Mouse (Mus musculus) T-cell, adult 2 months (primary cell): ENCODE results near the gene Kcnd1.
"Not testable (repeated sequence)": the region's sequence is repeated elsewhere in the genome, so short reads cannot be mapped to it uniquely, and the experiment has no call there.

Experiments used
- DNase-seq: peaks from one replicate; pipeline ENCODE4 v3.0.0; 2022; ENCODE audit warnings: low spot score

The Kcnd1 gene

GRCm38 (mm10) chrX:7821865-7822779 is at the start of gene Kcnd1:
Gene Kcnd1, plus strand, starts transcription at chrX:7822289.
- no peak for DNase-seq

DNA sequence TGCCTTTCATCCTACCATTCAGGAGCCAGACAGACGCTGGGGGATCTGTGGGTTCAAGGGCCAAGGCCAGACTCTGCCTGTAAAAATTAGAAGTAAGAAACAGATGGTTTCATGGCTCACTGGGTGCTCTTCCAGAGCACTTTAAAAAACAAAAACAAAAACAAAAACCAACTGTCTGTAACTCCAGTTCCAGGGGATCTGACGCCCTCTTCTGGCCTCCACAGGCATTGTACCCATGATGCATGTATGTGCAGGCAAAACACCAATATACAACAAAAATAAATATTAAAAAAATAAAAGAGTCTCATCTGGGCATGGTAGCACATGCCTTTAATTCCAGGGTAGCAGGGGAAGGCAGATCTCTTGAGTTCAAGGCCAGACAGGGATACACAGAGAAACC is 49.3 kb upstream of the Kcnd1 start:
- DNase-seq: peak; percentile 18

DNA sequence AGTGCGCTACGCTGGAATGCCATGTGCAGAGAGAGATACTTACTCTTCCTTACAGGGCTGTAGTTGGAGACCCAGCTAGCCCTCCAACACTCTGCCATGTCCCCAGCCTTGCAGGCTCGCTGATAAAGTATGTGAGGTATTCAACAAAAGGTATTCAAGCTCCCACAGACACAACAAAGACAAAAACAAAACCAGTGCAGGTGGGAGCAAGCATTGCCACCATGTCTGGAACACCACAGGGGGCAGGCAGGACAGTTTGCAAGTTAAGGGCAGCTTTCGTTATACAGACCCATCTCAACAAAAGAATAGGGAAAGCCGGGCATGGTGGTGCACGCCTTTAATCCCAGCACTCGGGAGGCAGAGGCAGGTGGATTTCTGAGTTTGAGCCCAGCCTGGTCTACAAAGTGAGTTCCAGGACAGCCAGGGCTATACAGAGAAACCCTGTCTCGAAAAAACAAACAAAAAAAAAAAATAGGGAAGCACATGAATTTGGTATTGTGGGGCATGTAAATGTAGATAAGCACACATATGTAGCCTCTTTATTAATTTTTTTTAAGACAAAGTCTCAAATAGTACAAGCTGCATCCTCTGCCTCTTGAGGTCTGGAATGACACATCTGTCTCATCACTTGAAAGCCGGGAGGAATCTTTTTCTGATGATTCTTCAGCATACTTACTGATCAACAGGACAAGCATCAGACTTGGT is 46.4 kb upstream of the Kcnd1 start:
- DNase-seq: no peak

DNA sequence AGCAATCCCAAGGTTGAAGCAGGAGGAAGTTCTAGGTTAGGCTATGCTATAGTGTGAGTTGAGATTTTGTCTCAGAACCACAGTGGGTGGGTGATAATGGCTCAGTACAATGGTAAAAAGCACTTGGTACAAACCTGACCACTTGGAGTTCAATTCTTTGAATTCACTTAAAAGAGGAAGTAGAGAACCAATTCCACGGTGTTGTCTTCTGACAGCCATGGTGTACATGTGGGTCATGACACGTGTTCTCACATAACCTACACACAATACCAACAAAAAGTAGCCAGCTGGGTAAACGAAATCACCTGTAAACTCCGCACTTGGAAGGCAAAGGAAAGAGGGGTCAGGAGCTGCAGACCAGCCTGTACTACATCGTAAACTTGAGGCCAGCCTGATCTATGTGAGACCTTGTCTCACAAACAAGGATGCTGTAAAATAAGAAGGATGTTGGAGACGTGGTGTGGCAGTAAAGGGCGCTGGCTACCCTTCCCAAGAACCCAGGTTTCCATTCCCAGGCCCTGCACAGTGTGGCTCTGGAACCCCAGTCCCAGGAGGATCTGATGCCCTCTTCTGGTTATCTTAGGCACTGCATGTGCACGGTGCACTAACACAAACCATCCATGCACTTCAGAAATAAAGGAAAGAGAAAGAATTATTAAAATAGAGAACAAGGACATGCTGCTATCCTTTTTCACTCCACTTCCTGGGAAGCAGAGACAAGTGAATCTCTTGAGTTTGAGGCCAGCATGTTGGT is 45.6 kb upstream of the Kcnd1 start:
- peak; percentile 24 for DNase-seq

GRCm38 (mm10) chrX:7778450-7779244 is 43.4 kb upstream of the Kcnd1 start:
- no peak for DNase-seq

GRCm38 (mm10) chrX:7779294-7779693 is 42.8 kb upstream of the Kcnd1 start:
- DNase-seq: no peak

- no peak for DNase-seq
These were observed 39.4 kb upstream of the Kcnd1 start for GRCm38 (mm10) chrX:7782603-7783092.

DNA sequence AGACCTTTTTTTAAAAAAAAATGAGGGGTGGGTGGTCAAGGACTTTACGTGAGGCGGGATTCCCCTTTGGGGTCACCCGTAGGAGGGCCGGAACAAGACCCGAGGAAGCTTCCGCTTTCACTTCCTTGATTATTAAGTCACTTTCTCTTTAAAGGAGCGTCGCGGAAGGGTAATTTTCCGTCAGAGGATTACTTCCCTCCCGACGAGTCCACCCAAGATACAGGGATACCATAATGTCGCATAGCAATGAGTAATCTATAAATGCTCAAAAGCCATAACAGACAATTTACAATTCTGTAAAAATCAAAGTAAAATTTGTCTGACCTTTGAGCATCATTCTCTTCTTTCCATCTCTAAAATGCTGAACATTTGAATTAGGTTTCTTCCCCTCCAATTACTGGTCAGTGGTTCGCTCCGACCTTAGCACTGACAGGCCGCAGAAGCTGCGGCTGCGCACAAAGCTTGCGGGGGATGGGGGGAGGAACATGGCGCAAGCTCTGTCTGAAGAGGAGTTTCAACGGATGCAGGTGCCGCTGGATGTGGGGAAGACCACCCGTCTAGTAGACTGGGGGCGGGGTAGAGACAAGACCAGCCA is 32.5 kb upstream of the Kcnd1 start, which contains the start of gene Gripap1:
Gene Gripap1, plus strand, starts transcription at position 224 of the 595 bp plus-strand sequence.
- peak; percentile 81 for DNase-seq

GRCm38 (mm10) chrX:7790309-7790708 is 31.8 kb upstream of the Kcnd1 start:
- DNase-seq: no peak

GRCm38 (mm10) chrX:7793361-7793760 is 28.7 kb upstream of the Kcnd1 start:
- DNase-seq: peak; percentile 16

DNA sequence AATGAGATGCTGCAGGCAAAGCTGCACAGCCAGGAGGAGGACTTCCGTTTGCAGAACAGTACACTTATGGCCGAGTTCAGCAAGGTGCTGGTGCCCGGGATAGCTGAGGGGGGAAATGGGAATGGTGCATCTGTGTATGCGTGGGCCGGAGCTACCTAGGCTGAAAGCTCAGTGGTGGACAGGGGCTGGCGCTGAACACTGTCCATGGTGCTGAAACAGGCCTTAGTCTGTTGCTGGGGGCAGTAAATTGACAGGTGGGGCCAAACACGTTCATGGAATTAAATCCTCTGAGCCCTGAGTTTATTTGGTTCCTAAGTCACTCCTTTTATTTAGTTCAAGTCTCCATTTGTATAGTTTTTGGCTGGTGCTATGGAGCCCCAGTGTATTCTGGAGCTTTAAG is 27.1 kb upstream of the Kcnd1 start:
- no peak for DNase-seq

GRCm38 (mm10) chrX:7797327-7797726 is 24.8 kb upstream of the Kcnd1 start:
- no peak for DNase-seq

- not testable (repeated sequence) for DNase-seq
These were observed 19.9 kb upstream of the Kcnd1 start for GRCm38 (mm10) chrX:7802157-7802556.

DNA sequence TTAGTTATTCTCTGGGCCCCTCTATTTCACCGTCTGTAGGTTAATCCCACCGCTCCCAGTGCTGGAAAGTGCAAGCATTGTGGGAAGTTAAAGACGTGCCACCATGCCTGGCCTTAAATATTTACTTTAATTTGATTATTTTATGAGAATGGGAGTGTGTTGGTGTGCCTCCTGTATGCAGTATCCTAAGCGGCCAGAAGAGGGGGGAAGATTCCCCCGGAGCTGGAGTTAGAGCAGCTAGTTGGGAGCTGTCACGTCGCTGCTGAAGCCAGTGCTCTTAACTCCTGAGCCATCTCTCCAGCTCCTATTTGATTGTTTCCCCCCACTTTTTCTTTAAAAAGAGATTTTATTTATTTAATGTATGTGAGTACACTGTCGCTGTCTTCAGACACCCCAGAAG is 7.1 kb upstream of the Kcnd1 start:
- peak; percentile 35 for DNase-seq

DNA sequence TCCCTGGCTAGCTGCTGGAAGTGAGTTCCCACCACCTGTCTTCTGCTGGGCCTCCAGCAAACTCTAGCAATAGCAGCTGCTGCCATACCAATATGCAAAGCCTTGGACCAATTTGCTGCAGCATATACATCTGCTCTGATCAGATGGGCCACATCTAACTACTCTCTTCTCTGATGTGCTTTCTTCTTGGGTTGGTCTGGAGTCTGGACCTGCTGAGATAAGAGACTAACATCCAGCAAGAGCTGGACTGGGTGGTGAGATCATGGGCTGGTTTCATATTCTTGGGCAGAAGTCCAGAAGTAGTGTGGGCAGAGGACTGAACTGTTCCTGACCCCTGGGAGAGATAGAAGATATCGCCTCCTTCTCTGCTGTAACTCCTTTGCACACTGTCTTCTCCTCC is 15.1 kb downstream of the Kcnd1 start:
- DNase-seq: no peak

GRCm38 (mm10) chrX:7840842-7841162 is 18.7 kb downstream of the Kcnd1 start:
- DNase-seq: no peak

DNA sequence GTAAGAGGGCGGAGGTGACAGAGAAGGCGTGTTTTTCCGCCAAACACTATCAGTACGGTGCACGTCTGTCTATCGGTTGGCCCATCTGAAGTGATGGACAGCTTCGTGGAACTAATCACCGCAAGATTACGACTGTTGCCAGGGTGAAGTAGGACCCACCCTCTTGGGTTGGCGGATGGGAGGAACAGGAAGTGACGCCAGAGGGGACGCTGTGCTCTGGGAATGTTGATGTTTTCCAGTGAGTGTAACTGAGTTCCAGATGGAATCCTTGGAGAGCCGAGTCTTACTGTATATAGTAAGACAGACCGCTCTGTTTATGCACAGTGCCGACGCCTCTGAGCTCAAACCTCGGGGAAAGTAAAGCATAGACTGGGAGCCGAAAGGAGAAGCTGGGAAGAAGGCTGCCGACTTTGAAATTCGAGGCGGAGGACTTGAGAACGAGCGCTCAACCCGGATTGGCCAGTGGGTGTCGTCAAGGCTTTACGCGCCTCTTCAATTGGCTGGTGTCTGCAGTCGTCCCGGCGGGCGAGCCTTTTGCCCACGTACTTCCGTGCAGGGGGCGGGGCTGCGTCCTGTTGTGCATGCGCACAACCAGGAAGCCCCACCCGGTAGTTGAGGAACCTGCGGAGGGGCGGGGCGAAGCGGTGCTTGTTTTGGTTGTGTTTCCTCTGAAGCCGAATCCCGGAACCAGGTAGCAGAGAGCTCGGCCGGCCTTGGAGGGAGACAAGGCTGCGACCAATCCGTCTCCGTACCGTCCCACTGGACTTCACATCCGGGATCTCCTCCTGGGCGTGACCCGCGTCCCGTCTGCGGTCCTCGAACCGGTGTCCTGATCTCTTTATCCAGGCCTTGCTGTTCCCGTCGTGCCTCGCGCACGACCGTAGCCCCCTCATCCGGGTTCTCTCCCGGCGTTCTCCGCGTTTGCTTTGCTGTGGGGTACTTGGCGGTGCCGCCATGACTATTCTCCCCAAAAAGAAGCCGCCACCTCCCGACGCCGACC is 19.4 kb downstream of the Kcnd1 start, which contains the start of gene Otud5:
Gene Otud5, plus strand, starts transcription at position 202 of the 1,000 bp plus-strand sequence.
- DNase-seq: peak; percentile 97

DNA sequence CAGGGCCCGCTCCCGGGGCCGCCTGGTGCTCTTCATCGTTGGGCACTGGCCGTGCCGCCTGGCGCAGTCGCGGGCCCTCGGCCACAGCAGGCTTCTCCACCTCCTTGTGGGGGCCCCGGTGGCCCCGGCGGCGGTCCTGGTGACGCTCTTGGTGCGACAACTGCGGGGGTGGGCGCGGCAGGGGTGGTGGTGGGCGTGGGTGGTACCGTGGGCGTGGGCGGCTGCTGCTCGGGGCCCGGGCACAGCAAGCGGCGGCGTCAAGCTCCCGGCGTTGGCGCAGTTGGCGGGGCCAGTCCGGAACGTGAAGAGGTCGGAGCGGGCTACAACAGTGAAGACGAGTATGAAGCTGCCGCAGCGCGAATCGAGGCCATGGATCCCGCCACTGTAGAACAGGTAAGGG is 20.2 kb downstream of the Kcnd1 start:
- DNase-seq: peak; percentile 41

DNA sequence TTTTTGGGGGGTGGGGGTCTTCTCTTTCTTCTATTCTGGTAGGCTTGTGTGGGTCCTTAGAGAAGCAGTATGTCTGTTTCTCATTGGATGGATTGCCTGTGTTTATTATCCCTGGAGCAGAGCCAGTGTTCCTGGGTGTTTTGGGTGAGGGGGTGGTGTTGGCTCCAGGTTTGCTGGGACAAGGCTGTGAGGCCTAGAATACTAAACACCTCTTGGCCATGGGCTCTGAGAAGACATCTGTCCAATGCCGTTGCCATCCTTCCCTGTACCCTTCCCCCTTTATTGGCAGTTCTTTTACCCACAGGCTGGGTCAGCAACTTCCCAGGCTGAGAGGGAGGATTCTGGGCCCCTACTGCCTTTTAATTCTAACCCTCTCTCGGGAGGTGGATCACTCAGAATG is 25.8 kb downstream of the Kcnd1 start:
- DNase-seq: no peak

GRCm38 (mm10) chrX:7854578-7854977 is 32.5 kb downstream of the Kcnd1 start:
- DNase-seq: peak; percentile 58
